Mouse (Mus musculus) left cerebral cortex, postnatal 36 days (tissue): ENCODE data around the gene Pax9. TPM values are rescaled to one million over a fixed set of nuclear protein-coding genes. Genes with fewer than 3 reads are reported as not detected.

Experiments used
- DNase-seq, 2 experiments: peaks; one replicate each; pipeline ENCODE4 v3.0.0; 2021 to 2022; ENCODE audit warnings: low spot score in 2 of 2, mixed read lengths in 1 of 2
- intact Hi-C: fragments of 180-260 bp; cut with DNase I; formaldehyde crosslinking; loops from one replicate; pipeline ENCODE4 v1.15.1; 2025
- total RNA-seq, 2 experiments: library from RNA; stranded (reverse); gene quantifications; 2 replicates each; pipeline ENCODE4 v1.2.3; 2021

Pax9 gene
- total RNA-seq, 2 experiments from 2014 or later: not detected

DNA sequence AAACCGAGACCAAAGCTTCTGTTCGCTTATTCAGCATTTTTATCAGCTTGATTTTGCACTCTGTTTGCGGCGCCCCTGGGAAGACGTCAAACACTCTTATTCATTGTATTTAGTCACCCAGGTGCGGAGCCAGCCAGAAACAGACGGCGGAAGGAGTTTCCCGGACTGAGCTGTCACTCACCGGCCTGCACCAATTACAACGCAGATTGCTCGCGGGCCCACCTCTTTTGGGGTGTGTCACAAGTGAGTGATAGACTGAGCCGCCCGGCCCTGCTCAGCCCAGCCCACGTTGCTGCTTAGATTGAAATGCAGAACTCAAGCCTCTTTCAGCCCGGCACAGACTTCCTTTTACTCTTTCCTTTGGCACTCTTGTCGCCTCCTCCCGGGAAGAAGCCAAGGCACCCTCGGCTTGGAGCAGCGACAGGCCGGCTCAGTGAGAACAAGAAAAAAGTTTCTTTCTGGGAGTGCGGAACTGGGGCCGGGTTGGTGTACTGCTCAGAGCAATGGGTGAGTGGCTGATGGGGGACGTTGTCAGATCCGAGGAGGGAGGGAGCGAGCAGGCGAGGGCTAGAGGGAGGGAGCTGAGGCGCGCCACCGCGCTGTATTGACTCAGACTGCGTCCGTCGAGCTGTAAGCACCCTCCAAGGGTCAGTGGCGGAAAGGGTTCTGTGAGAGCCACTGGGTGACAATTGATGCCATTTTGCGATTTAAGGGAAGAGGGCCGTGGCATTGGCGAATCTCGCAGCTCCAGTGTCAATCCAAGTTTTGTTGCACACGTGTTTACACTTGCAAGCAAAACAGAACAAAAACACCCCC lies 4.0 kb downstream of the Pax9 start:
- no peak for DNase-seq
- intact Hi-C loops: loop anchor here (5.0 kb wide), 1 partner anchor 842 kb away; no protein-coding TSS in a partner anchor

DNA sequence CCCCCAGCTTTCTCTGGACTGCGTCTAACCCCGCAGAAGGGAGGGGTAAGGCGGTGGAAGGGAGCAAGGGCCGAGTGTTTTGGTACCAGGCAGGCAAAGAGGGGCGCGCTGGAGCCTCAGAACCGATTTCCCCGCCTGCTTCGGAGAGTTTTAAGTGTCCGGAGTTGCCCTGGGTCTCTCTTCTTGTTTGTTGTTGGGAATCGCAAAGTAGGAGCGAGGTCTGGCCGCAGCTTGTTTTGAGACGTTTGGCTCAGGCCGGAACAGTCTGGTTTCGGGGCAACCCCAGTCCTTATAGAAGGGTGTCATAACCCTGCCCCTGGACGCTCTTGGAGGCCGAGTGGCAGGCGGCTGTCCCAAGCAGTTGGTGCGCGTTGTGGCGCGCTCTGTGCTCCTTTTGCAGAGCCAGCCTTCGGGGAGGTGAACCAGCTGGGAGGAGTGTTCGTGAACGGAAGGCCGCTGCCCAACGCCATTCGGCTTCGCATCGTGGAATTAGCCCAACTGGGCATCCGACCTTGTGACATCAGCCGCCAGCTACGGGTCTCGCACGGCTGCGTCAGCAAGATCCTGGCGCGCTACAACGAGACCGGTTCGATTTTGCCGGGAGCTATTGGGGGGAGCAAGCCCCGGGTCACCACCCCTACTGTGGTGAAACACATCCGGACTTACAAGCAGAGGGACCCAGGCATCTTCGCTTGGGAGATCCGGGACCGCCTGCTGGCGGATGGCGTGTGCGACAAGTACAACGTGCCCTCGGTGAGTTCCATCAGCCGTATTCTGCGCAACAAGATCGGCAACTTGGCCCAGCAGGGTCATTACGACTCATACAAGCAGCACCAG lies 4.8 kb downstream of the Pax9 start:
- intact Hi-C loops: loop anchor here (5.0 kb wide), 1 partner anchor 841 kb away; no protein-coding TSS in a partner anchor
- no peak for DNase-seq

DNA sequence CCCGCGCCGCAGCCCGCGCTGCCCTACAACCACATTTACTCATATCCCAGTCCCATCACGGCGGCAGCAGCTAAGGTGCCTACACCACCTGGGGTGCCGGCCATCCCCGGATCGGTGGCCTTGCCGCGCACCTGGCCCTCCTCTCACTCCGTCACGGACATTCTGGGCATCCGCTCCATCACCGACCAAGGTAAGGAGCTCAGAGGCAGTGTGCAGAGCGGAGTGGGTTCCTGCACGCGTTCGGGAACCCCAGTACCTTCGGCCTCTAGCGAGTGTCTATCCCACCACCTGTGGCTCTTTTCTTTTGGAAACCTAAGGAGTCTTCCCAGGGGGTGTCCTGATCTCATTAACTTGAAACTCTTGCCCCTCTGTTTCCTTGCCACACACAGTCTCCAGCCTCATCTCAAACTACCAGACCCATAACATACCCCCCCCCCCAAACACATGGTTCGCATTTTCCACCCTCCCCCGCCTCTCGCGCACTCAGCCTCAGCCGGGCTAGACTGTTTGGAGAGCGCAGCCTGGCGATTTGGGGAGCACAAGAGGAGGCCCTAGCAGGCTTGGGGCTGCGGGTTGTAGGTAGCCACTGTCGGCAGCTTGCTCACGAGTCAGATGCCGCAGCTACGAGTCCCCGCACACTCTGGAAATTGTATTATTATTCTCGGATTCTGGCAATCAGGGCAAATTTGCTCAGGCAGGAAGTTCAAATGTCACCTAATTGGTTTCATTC lies 5.6 kb downstream of the Pax9 start:
- intact Hi-C loops: loop anchor here (5.0 kb wide), 1 partner anchor 840 kb away; no protein-coding TSS in a partner anchor
- DNase-seq: no peak

DNA sequence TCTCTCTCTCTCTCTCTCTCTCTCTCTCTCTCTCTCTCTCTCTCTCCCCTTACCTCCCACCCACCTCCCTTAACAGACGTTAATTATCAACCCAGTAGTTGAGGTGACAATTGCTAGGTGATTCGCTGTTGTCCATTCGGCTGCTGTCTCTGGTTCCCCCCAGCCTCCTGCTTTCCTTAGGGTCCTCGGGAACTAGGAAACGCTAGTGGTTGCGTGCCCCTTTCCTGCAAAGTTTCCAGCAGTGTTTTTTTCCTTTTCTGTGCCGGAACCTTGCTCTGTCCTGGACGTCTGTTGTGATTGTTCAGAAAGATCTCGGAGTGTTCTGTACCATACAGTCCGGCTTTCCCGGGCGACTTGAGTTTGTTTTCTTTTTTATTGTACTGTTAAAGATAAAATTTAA lies 6.2 kb downstream of the Pax9 start:
- intact Hi-C loops: loop anchor here (5.0 kb wide), 1 partner anchor 840 kb away; no protein-coding TSS in a partner anchor
- no peak for DNase-seq

DNA sequence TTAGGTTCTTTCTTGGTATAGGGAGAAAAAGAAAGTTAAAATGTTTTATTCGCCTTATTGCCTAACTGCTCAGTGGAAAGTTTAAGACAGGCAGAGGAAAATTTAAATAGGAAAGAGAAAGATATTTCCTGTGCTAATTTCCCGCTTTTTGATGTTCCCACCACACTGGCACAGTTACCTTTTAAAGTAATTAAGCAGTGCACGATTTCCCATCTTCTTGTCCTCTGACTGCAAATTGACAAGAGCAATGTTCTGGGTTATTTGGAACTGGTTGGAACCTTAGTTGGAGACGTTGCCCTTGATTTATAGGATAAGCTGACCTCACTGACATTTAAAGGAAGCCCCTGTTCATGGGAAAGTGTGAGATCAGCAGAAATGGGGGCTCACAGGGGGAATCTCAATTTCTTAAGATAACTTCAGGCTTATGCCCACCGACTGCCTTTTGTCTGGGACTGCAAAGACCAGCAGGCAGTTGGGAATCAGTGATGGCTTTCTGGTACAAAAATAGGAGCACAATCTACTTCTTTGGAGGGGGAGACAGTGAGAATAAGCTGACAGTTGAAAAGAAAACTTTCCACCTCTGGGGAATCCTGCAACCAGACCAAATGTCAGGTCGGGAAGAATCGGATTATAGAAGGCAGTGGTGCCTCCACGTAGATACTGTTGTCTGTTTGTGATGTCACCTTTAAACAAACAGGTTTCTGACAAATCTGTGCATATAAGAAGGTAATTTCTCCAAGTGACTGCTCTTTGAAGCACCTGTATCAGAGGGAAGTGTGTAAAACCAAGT lies 6.8 kb downstream of the Pax9 start:
- intact Hi-C loops: loop anchor here (5.0 kb wide), 1 partner anchor 839 kb away; no protein-coding TSS in a partner anchor
- DNase-seq: no peak

DNA sequence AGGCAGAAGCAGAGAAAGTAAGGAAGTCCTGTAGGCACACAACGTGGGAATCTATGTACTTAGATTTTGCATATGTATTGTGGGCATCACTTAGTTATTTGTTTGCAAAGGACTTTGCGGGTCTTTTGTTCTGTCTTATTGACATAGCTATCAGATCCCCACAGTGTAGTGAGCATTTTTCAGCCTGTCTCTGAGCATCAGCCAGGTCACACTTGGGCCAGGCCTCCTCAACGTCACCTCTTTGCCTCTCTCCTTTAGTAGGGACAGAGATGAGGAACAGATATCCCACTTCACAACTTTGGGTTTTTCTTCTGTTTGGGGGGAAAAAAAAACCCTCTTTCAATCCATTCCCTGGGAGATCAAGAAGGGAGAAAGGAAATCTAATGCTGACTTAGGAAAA lies 7.8 kb downstream of the Pax9 start:
- no peak for DNase-seq
- intact Hi-C loops: loop anchor here (5.0 kb wide), 1 partner anchor 838 kb away; no protein-coding TSS in a partner anchor

DNA sequence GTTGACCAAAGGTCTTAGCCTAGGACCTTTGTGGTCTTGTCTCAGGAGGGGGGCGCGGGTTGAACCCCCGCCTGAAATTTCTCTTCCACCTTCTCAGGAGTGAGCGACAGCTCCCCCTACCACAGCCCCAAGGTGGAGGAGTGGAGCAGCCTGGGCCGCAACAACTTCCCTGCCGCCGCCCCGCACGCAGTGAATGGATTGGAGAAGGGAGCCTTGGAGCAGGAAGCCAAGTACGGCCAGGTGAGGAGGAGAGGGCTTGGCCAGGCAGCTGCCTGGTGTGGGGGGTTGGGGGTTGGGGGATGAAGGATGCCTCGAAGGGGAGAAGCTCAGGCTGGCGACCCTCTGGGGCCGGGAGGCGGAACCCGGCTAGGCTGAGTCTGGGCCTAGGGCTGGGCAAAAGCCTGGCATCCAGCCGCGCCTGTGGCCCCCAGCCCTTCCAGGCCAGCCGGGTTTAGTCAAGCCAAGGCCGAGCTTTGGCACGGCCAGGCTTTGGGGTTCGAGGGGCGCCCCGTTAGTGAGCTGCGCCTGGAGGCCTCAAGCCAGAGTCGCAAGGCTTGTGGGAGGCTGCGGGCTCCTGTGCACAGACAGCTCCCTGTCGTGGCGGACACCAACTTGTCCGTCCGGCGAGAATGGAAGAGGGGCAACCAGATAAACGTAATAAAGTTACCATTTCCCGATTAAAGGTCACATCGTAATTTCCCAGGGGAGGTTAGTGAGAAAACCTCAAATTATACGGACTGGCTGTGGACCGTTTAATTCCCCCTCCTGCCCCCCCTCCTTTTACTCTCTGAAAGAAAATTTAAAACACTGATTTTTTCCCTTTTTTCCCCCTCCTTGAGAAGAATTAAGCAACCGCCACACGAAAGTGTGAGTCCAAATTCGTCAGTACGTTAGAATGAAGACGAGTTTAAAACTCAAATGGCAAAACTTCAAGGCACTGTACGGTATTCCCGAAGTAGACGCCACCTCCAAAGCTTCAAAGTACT lies 8.6 kb downstream of the Pax9 start:
- no peak for DNase-seq
- intact Hi-C loops: loop anchor here (5.0 to 10.0 kb wide), 2 partner anchors 85 to 837 kb away; partner anchors contain the start of gene Nkx2-9

DNA sequence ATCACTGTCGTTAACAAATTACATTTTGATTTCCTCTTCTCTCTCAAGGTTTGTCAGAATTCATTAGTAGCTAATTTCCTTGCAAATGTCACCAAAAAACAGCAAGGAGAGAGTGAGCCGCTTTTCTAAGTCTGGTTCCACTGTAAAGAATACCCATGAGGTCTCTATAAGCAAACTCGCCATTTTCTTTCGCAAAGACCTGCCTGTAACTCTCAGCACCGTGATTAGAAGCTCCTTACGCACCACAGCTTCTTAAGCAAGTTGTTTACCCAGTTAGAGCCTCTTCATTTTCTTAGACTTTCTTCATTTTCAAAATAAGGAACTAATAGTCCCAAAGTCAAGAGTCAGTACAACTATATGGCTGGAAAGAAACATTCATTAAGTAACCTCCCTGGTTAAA lies 9.4 kb downstream of the Pax9 start:
- intact Hi-C loops: loop anchor here (10.0 kb wide), 1 partner anchor 86 kb away; the partner anchor contains the start of gene Nkx2-9
- DNase-seq: no peak

DNA sequence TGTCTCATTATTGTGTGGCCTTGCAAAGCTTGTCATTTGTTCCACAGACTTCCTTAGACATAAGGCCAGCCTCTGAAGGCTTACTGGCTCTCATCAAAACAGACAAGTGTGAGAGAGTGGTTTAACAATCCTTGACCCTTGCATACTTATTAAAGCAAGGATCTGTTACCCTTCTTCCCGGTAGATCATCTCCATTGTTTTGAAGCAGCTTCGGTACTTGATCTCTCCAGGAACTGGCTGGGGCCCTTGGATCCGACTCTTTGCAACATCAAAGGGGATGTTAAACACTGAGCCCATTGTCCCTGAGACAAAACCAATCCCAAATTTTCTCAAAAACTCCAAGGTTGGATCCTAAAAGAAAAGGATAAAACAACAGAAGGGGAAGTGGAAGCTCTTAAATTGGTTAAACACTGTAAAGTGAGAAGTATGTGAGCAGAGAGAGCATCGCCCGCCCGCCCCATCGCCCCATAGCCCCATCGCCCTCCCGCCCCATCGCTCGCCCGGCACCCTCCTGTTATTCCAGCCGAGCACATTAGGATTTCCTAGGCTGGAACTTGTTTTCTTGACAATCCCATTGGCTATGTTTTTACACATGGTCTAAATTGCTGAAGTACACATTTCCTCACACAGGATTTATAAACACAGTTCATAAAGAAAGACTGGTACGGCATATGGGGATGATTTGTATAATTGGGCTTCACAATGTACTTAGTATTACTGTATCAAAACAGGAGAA lies 26.6 kb downstream of the Pax9 start:
- DNase-seq: no peak
- intact Hi-C loops: no loop called here

DNA sequence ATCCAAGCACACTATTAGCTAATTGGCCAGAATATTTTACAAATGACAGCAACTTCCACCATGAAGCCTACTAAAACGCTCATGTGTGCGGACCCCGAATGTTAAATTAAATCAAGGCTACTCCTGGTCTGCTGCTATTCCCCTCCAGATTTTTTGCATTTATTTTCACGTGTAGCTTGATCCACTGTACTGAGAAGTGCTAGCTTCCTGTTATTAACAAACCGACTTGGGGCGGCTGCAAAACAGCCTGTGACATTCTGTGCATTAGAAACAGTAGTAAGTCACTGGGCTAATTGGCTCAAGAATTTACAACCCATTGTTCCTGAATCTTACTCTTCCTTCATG lies 27.1 kb downstream of the Pax9 start:
- DNase-seq: no peak
- intact Hi-C loops: no loop called here

DNA sequence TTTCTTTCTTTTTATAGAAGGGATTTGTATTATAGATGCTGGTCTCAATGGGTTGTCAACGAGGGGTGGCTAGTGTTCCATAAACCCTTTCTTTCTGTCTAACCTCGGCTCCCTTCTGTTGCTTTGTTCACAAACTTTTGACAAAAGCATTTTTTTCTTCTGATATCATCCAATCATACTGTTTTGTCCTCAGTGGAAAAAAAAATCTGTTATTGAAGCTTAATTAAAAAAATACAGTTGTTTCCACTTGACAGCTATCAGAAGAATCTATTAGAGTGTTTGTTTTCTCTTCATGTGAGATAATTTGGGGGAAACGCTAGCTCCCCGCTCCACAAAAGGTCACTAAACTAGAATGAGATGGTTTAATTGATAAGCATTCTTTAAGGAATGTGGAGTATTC lies 36.1 kb downstream of the Pax9 start:
- no peak for DNase-seq
- intact Hi-C loops: no loop called here

DNA sequence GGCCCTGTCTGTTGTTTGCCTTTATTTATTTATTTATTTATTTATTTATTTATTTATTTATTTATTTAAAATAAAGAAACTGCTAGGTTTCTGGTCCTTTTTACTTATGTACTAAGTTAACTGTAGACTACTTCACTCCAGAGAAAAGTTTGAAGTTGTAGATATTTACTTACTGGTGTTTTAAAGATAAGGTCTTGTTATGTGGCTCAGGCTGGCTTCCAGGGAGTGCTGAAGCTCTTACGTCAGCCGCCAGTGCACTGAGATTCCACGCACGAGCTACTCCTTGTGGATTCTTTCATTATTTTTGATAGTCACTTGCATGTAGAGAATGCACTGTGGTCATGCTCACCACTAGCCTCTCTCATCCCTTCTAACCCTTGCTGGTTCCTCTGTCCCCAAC lies 45.5 kb downstream of the Pax9 start:
- no peak for DNase-seq
- intact Hi-C loops: no loop called here

Other genes starting within 250 kb of the Pax9 start
- gene Nkx2-1, start 154.9 kb upstream of the Pax9 start, total RNA-seq: under 1 TPM; 0.23 to 0.44 TPM
- not detected for gene Nkx2-9, start 78.5 kb upstream of the Pax9 start, total RNA-seq